36 mouse cellular contexts compared by ENCODE assay signal in the genomic region with DNA sequence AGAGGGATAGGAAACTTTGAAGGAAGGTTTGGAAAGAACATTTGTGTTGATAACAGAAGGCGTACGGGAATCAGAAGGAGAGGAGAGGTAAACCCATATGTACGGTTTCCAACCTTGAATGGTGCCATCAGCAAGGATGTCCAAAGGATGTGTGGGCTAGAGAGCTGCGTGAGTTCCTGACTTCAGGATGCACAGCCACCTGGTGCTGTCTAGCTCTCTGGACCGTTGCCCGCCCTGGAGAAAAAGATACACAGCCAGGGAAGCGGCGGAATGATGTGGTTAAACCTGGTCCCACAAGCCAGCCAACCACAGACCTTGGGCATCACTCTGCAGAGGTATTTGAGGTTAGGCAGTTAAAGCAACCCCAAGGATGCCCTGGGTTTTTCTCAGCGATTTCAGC. TPM values are rescaled to one million over a fixed set of nuclear protein-coding genes. Genes with fewer than 3 reads are reported as not detected.
DNase-seq lines count a peak whose midpoint lies in the region; ATAC-seq and TF ChIP-seq lines count a peak whose summit lies in the region.
"Had no signal": no experiment of that assay in that cellular context is flagged by ENCODE, and none has a peak within 500 bp of the region (broad histone marks: within the 10 kb centered on the region; RNA-seq: fewer than 3 reads in every experiment).

No protein-coding gene starts in this region.

- no peak overlapping the region for H3K9ac ChIP-seq in limb, embryonic 13.5 days
- H3K9ac ChIP-seq in heart, adult 2 months (ENCODE audit: low read depth, low read length), result no peak overlapping the region
- no peak overlapping the region for H3K9ac ChIP-seq in neural tube, embryonic 15.5 days (replicated peaks)
- H3K9ac ChIP-seq in heart, embryonic 11.5 days (ENCODE audit: low read depth, low read length), result no peak overlapping the region
- H3K9ac ChIP-seq: forebrain, embryonic 15.5 days; heart, embryonic 13.5 days; liver, embryonic 15.5 days; lung, embryonic 14.5 days; stomach, embryonic 15.5 days had no signal

- DNase-seq in cerebellum, adult 11-12 months, result peak; percentile 81
- peak; percentile 82 for DNase-seq in cerebellum, adult 9-10 months
- DNase-seq in cerebellum, postnatal 36 days, result peak; percentile 76 to 78
- DNase-seq in heart, adult 2 months, result no peak
- DNase-seq: adrenal gland, adult 2 months; gastrocnemius, postnatal 25 days; heart, adult 11 months; heart, postnatal 10 days; kidney, adult 18-20 months; kidney, postnatal 36 days; liver; lung, embryonic 14.5 days; lung, postnatal 14 days; midbrain, embryonic 14.5 days; right cerebral cortex, postnatal 25 days; thymus, postnatal 14 days had no signal

- peak overlapping the region; percentile 59; the same call in 1 of the 2 replicates for H3K27ac ChIP-seq in limb, embryonic 13.5 days
- H3K27ac ChIP-seq in heart, adult 2 months, result no peak overlapping the region
- H3K27ac ChIP-seq in neural tube, embryonic 15.5 days (replicated peaks), result no peak overlapping the region
- no peak overlapping the region for H3K27ac ChIP-seq in heart, embryonic 11.5 days (ENCODE audit: low read depth, low read length)
- H3K27ac ChIP-seq: forebrain, embryonic 15.5 days; heart, embryonic 13.5 days; hindbrain, embryonic 10.5 days; liver, embryonic 15.5 days had no signal

- no peak for ATAC-seq in limb, embryonic 13.5 days (ENCODE audit: low FRiP score, low read depth)
- ATAC-seq in neural tube, embryonic 15.5 days (ENCODE audit: low FRiP score), result no peak
- no peak for ATAC-seq in heart, embryonic 11.5 days (replicated peaks; ENCODE audit: insufficient number of reproducible peaks, low FRiP score, low TSS enrichment)
- ATAC-seq: CD4-positive, CD25-positive, alpha-beta regulatory T cell, adult 4 months; forebrain, embryonic 15.5 days; hindbrain, embryonic 16.5 days had no signal

- TF ChIP-seq EP300 in heart, adult 2 months (IDR thresholded peaks at IDR 0.05; ENCODE audit: insufficient read depth, low read depth, low read length), result no peak

- WGBS in limb, embryonic 13.5 days, result 81% methylated on average over 9 of the region's 9 CpGs
- 90% methylated on average over 9 of the region's 9 CpGs for WGBS in heart, adult 2 months
- 85% methylated on average over 9 of the region's 9 CpGs for WGBS in neural tube, embryonic 15.5 days
- WGBS in heart, embryonic 11.5 days (ENCODE audit: insufficient replicate concordance), result 86% methylated on average over 9 of the region's 9 CpGs

- no peaks in the 10 kb centered on the region for H3K36me3 ChIP-seq in limb, embryonic 13.5 days
- no peaks in the 10 kb centered on the region for H3K36me3 ChIP-seq in heart, adult 2 months (ENCODE audit: control insufficient read depth, insufficient read depth, low read length)
- H3K36me3 ChIP-seq in neural tube, embryonic 15.5 days, result no peaks in the 10 kb centered on the region
- H3K36me3 ChIP-seq in heart, embryonic 11.5 days (ENCODE audit: control insufficient read depth, insufficient read depth, low read length), result no peaks in the 10 kb centered on the region
- H3K36me3 ChIP-seq: forebrain, embryonic 15.5 days; heart, embryonic 13.5 days; hindbrain, embryonic 10.5 days; liver, embryonic 15.5 days; stomach, embryonic 15.5 days had no signal

- intact Hi-C loops in heart, adult 2 months (cut with DNase I), result no loop called here

- H3K4me1 ChIP-seq in limb, embryonic 13.5 days, result peaks cover 83% of the 10 kb centered on the region
- peaks cover 15% of the 10 kb centered on the region for H3K4me1 ChIP-seq in heart, adult 2 months (ENCODE audit: control insufficient read depth, insufficient read depth, low read length)
- peaks cover 27% of the 10 kb centered on the region for H3K4me1 ChIP-seq in neural tube, embryonic 15.5 days
- peaks cover 26% of the 10 kb centered on the region for H3K4me1 ChIP-seq in heart, embryonic 11.5 days (ENCODE audit: control insufficient read depth, insufficient read depth, low read length)

- no peaks in the 10 kb centered on the region for H3K79me2 ChIP-seq in heart, adult 2 months (replicated peaks; ENCODE audit: control insufficient read depth, insufficient read depth, low read length)

- H3K4me3 ChIP-seq in limb, embryonic 13.5 days, result no peak overlapping the region
- H3K4me3 ChIP-seq in heart, adult 2 months, result no peak overlapping the region
- H3K4me3 ChIP-seq in neural tube, embryonic 15.5 days (replicated peaks), result no peak overlapping the region
- no peak overlapping the region for H3K4me3 ChIP-seq in heart, embryonic 11.5 days (ENCODE audit: low read depth, low read length)
- H3K4me3 ChIP-seq: forebrain, embryonic 15.5 days; heart, embryonic 13.5 days; hindbrain, embryonic 10.5 days; liver, embryonic 15.5 days; stomach, embryonic 15.5 days had no signal

- H3K27me3 ChIP-seq in limb, embryonic 13.5 days, result no peaks in the 10 kb centered on the region
- peaks cover 3% of the 10 kb centered on the region; the same call in 1 of the 2 replicates for H3K27me3 ChIP-seq in heart, adult 2 months (ENCODE audit: control insufficient read depth, insufficient read depth, low read length)
- peaks cover 19% of the 10 kb centered on the region for H3K27me3 ChIP-seq in neural tube, embryonic 15.5 days (replicated peaks)
- H3K27me3 ChIP-seq in heart, embryonic 11.5 days (ENCODE audit: control insufficient read depth, insufficient read depth, low read length), result peaks cover 12% of the 10 kb centered on the region
- H3K27me3 ChIP-seq: stomach, embryonic 15.5 days had no signal

- H3K4me2 ChIP-seq in limb, embryonic 13.5 days (replicated peaks), result no peak overlapping the region
- no peak overlapping the region for H3K4me2 ChIP-seq in neural tube, embryonic 15.5 days
- H3K4me2 ChIP-seq in heart, embryonic 11.5 days, result no peak overlapping the region
- H3K4me2 ChIP-seq: forebrain, embryonic 15.5 days; heart, embryonic 13.5 days; liver, embryonic 15.5 days; lung, embryonic 14.5 days; stomach, embryonic 15.5 days had no signal

- no peak for TF ChIP-seq POLR2A in heart, adult 2 months (IDR thresholded peaks at IDR 0.05; ENCODE audit: insufficient read depth, low read depth, low read length)

- no peak for TF ChIP-seq CTCF in heart, adult 2 months (IDR thresholded peaks at IDR 0.05)

- H3K9me3 ChIP-seq in limb, embryonic 13.5 days, result no peaks in the 10 kb centered on the region
- H3K9me3 ChIP-seq in neural tube, embryonic 15.5 days (replicated peaks), result no peaks in the 10 kb centered on the region
- no peaks in the 10 kb centered on the region for H3K9me3 ChIP-seq in heart, embryonic 11.5 days (replicated peaks; ENCODE audit: control insufficient read depth, low read length)
- H3K9me3 ChIP-seq: forebrain, embryonic 15.5 days; heart, embryonic 13.5 days; hindbrain, embryonic 10.5 days; liver, embryonic 15.5 days; stomach, embryonic 15.5 days had no signal

RNA-seq across cellular contexts. Expression of gene Tgfbi, which starts 3.8 kb away (rescaled TPM):
- 180 and 183 TPM in 2 replicates for polyA plus RNA-seq in limb, embryonic 13.5 days (2015; fragmentation: Nextera tagmentation; extraction: Ambion mirVana)
- total RNA-seq in heart, adult 2 months (2021), result 10 to 100 TPM; 19.7 to 20.9 TPM
- polyA plus RNA-seq in heart, adult 2 months (2012; rRNA removed), result 22.1 and 22.2 TPM in 2 replicates
- polyA plus RNA-seq in neural tube, embryonic 15.5 days (2015; fragmentation: Nextera tagmentation; extraction: Ambion mirVana), result 7.7 and 26.4 TPM in 2 replicates
- 65.0 and 94.5 TPM in 2 replicates for polyA plus RNA-seq in heart, embryonic 11.5 days (2014; fragmentation: Nextera tagmentation; extraction: Ambion mirVana)

RNA-seq across cellular contexts. Expression of gene Lect2, which starts 57.2 kb away (rescaled TPM):
- not detected in 2 replicates for polyA plus RNA-seq in limb, embryonic 13.5 days (2015; fragmentation: Nextera tagmentation; extraction: Ambion mirVana)
- not detected for total RNA-seq in heart, adult 2 months (2021)
- not detected in 2 replicates for polyA plus RNA-seq in heart, adult 2 months (2012; rRNA removed)
- 0.37 TPM in 1 of 2 replicates, not detected in the other for polyA plus RNA-seq in neural tube, embryonic 15.5 days (2015; fragmentation: Nextera tagmentation; extraction: Ambion mirVana)
- 0.37 and 1.1 TPM in 2 replicates for polyA plus RNA-seq in heart, embryonic 11.5 days (2014; fragmentation: Nextera tagmentation; extraction: Ambion mirVana)
- total RNA-seq: common myeloid progenitor, adult 5-6 weeks; gastrocnemius, adult 18-20 months; gastrocnemius, postnatal 25 days; heart, postnatal 10 days; layer of hippocampus, adult 8-10 months; layer of hippocampus, postnatal 25 days; left cerebral cortex, adult 8-10 months; left cerebral cortex, postnatal 36 days; monocyte, adult 5-6 weeks had no signal
- polyA plus RNA-seq: adrenal gland, adult 2 months; CD4-positive, CD25-positive, alpha-beta regulatory T cell, adult 4 months; forebrain, embryonic 15.5 days; frontal cortex, adult 2 months; hindbrain, embryonic 10.5 days; hindbrain, embryonic 16.5 days; lung, embryonic 14.5 days; midbrain, embryonic 14.5 days; neural tube, embryonic 14.5 days; urinary bladder, adult 2 months had no signal

Comparison
In these comparisons a context has a peak if more than half of its experiments do, and no peak if none do; other contexts are left out.
1. DNase-seq: peak in cerebellum, adult 11-12 months (single experiment), cerebellum, adult 9-10 months (single experiment) and cerebellum, postnatal 36 days (2 of 2); none in heart, adult 2 months (0 of 2).